Mouse (Mus musculus) lung, embryonic 15.5 days (tissue): ENCODE results near the gene Atp2b1. TPM values are rescaled to one million over a fixed set of nuclear protein-coding genes. Genes with fewer than 3 reads are reported as not detected.

Source experiments
- ATAC-seq: fragments of 200-750 bp; cut with Nextera tagmentation; 2 replicates; pipeline ENCODE4 v1.8.0; 2017; ENCODE audit warnings: moderate number of reproducible peaks, borderline replicate concordance; ENCODE audit not compliant: low FRiP score, low TSS enrichment; ENCODE audit errors: extremely low read depth
- H3K27ac ChIP-seq: fragments of 300-500 bp; sonication (generic); 2 replicates; pipeline ENCODE4 v1.5.1; 2015; ENCODE audit warnings: moderate library complexity, mild to moderate bottlenecking, inconsistent platforms
- H3K27me3 ChIP-seq: fragments of 300-500 bp; sonication (generic); 2 replicates; pipeline ENCODE4 v1.6.1; 2015; ENCODE audit warnings: inconsistent platforms
- H3K36me3 ChIP-seq: fragments of 300-500 bp; sonication (generic); 2 replicates; pipeline ENCODE4 v1.6.1; 2015; ENCODE audit warnings: inconsistent platforms
- H3K4me1 ChIP-seq: fragments of 300-500 bp; sonication (generic); 2 replicates; pipeline ENCODE4 v1.6.1; 2015; ENCODE audit warnings: inconsistent platforms
- H3K4me2 ChIP-seq: fragments of 300-500 bp; sonication (generic); 2 replicates; pipeline ENCODE4 v1.6.1; 2015; ENCODE audit warnings: inconsistent platforms, mild to moderate bottlenecking, moderate library complexity
- H3K4me3 ChIP-seq: fragments of 300-500 bp; sonication (generic); 2 replicates; pipeline ENCODE4 v1.5.1; 2015; ENCODE audit warnings: mild to moderate bottlenecking, inconsistent platforms
- H3K9ac ChIP-seq: fragments of 300-500 bp; sonication (generic); 2 replicates; pipeline ENCODE4 v1.6.1; 2015; ENCODE audit warnings: inconsistent platforms
- H3K9me3 ChIP-seq: fragments of 300-500 bp; sonication (generic); 2 replicates; pipeline ENCODE4 v1.6.1; 2016; ENCODE audit warnings: inconsistent platforms
- WGBS: fragments of 180-500 bp; shearing (Covaris S2); methylation state at CpG from one replicate; pipeline ENCODE4 v1.1.7; 2015; 5-methylcytosine and 5-hydroxymethylcytosine counted together
- polyA plus RNA-seq: library from polyadenylated mRNA; unstranded; fragments of >200 nt; fragmentation: Nextera tagmentation; extraction: Ambion mirVana; gene quantifications from 2 replicates; pipeline ENCODE4 v1.2.1, GENCODE M21; 2015

Atp2b1 gene
- polyA plus RNA-seq, 1 experiment from 2014 or later, result 199 TPM

- no peaks in the 10 kb centered on the region for H3K9me3 ChIP-seq
- no peak for ATAC-seq
- H3K27ac ChIP-seq, result no peak overlapping the region
- H3K36me3 ChIP-seq, result no peaks in the 10 kb centered on the region
- H3K4me1 ChIP-seq, result peaks cover 24% of the 10 kb centered on the region
- H3K9ac ChIP-seq, result no peak overlapping the region
- no peak overlapping the region for H3K4me2 ChIP-seq
- WGBS, result 39% methylated on average over 1 of the region's 1 CpGs
- H3K27me3 ChIP-seq, result no peaks in the 10 kb centered on the region
- no peak overlapping the region for H3K4me3 ChIP-seq
These were observed 35.5 kb downstream of the Atp2b1 start for GRCm38 (mm10) chr10:98949750-98950149.

- Histone ChIP-seq H3K4me2 (no peak overlapping the region), H3K27me3 (no peaks in the 10 kb centered on the region), H3K4me1 (peaks cover 24% of the 10 kb centered on the region), H3K9ac (no peak overlapping the region), H3K9me3 (no peaks in the 10 kb centered on the region), H3K27ac (no peak overlapping the region), H3K36me3 (no peaks in the 10 kb centered on the region), H3K4me3 (no peak overlapping the region)
- WGBS, result 68% methylated on average over 17 of the region's 17 CpGs
- no peak for ATAC-seq
These were observed 37.4 kb downstream of the Atp2b1 start for GRCm38 (mm10) chr10:98951286-98952270.

GRCm38 (mm10) chr10:98954230-98954993 is 40.2 kb downstream of the Atp2b1 start:
- WGBS, result 82% methylated on average over 12 of the region's 12 CpGs
- peaks cover 26% of the 10 kb centered on the region for H3K4me1 ChIP-seq
- no peak overlapping the region for H3K4me3 ChIP-seq
- H3K9ac ChIP-seq, result no peak overlapping the region
- H3K27me3 ChIP-seq, result no peaks in the 10 kb centered on the region
- H3K27ac ChIP-seq, result no peak overlapping the region
- H3K36me3 ChIP-seq, result no peaks in the 10 kb centered on the region
- no peak overlapping the region for H3K4me2 ChIP-seq
- no peak for ATAC-seq
- no peaks in the 10 kb centered on the region for H3K9me3 ChIP-seq

- H3K4me2 ChIP-seq, result no peak overlapping the region
- H3K4me3 ChIP-seq, result no peak overlapping the region
- H3K27me3 ChIP-seq, result no peaks in the 10 kb centered on the region
- peaks cover 20% of the 10 kb centered on the region for H3K4me1 ChIP-seq
- 93% methylated on average over 3 of the region's 3 CpGs for WGBS
- no peaks in the 10 kb centered on the region for H3K9me3 ChIP-seq
- H3K36me3 ChIP-seq, result no peaks in the 10 kb centered on the region
- H3K9ac ChIP-seq, result no peak overlapping the region
- no peak for ATAC-seq
- no peak overlapping the region for H3K27ac ChIP-seq
These were observed 41.9 kb downstream of the Atp2b1 start for GRCm38 (mm10) chr10:98956124-98956523.

GRCm38 (mm10) chr10:98958752-98959151 is 44.5 kb downstream of the Atp2b1 start:
- Histone ChIP-seq H3K4me3 (no peak overlapping the region), H3K4me1 (peaks cover 23% of the 10 kb centered on the region), H3K9ac (no peak overlapping the region), H3K36me3 (no peaks in the 10 kb centered on the region), H3K9me3 (no peaks in the 10 kb centered on the region), H3K27me3 (no peaks in the 10 kb centered on the region), H3K4me2 (no peak overlapping the region), H3K27ac (no peak overlapping the region)
- 56% methylated on average over 4 of the region's 4 CpGs for WGBS
- ATAC-seq, result no peak

- no peaks in the 10 kb centered on the region for H3K36me3 ChIP-seq
- H3K27ac ChIP-seq, result no peak overlapping the region
- H3K9me3 ChIP-seq, result no peaks in the 10 kb centered on the region
- peaks cover 23% of the 10 kb centered on the region for H3K4me1 ChIP-seq
- H3K4me2 ChIP-seq, result no peak overlapping the region
- WGBS, result 52% methylated on average over 6 of the region's 6 CpGs
- no peaks in the 10 kb centered on the region for H3K27me3 ChIP-seq
- H3K9ac ChIP-seq, result no peak overlapping the region
- ATAC-seq, result no peak
- no peak overlapping the region for H3K4me3 ChIP-seq
These were observed 45.2 kb downstream of the Atp2b1 start for GRCm38 (mm10) chr10:98959385-98959784.

GRCm38 (mm10) chr10:98960911-98961310 is 46.7 kb downstream of the Atp2b1 start:
- Histone ChIP-seq H3K27ac (no peak overlapping the region), H3K4me3 (no peak overlapping the region), H3K9me3 (no peaks in the 10 kb centered on the region), H3K36me3 (no peaks in the 10 kb centered on the region), H3K9ac (no peak overlapping the region), H3K4me1 (peaks cover 23% of the 10 kb centered on the region), H3K4me2 (no peak overlapping the region), H3K27me3 (no peaks in the 10 kb centered on the region)
- WGBS, result 29% methylated on average over 5 of the region's 5 CpGs
- ATAC-seq, result no peak

- ATAC-seq, result no peak
- H3K36me3 ChIP-seq, result no peaks in the 10 kb centered on the region
- no peaks in the 10 kb centered on the region for H3K9me3 ChIP-seq
- peaks cover 23% of the 10 kb centered on the region for H3K4me1 ChIP-seq
- H3K4me3 ChIP-seq, result no peak overlapping the region
- H3K27ac ChIP-seq, result no peak overlapping the region
- H3K4me2 ChIP-seq, result no peak overlapping the region
- no peak overlapping the region for H3K9ac ChIP-seq
- H3K27me3 ChIP-seq, result no peaks in the 10 kb centered on the region
- WGBS, result 71% methylated on average over 8 of the region's 8 CpGs
These were observed 47.9 kb downstream of the Atp2b1 start for GRCm38 (mm10) chr10:98962092-98962491.

GRCm38 (mm10) chr10:98966407-98967215 is 52.4 kb downstream of the Atp2b1 start:
- ATAC-seq, result peak; percentile 90; the same call in 1 of the 2 replicates
- H3K36me3 ChIP-seq, result peaks cover 15% of the 10 kb centered on the region
- H3K9ac ChIP-seq, result no peak overlapping the region
- H3K4me1 ChIP-seq, result peaks cover 1% of the 10 kb centered on the region; the same call in 1 of the 2 replicates
- H3K9me3 ChIP-seq, result no peaks in the 10 kb centered on the region
- H3K27me3 ChIP-seq, result no peaks in the 10 kb centered on the region
- H3K4me2 ChIP-seq, result no peak overlapping the region
- H3K4me3 ChIP-seq, result no peak overlapping the region
- 34% methylated on average over 13 of the region's 13 CpGs for WGBS
- H3K27ac ChIP-seq, result no peak overlapping the region

GRCm38 (mm10) chr10:98967240-98967891 is 53.2 kb downstream of the Atp2b1 start:
- 67% methylated on average over 15 of the region's 15 CpGs for WGBS

GRCm38 (mm10) chr10:98970917-98971316 is 56.7 kb downstream of the Atp2b1 start:
- Histone ChIP-seq H3K4me2 (no peak overlapping the region), H3K27ac (no peak overlapping the region), H3K27me3 (no peaks in the 10 kb centered on the region), H3K9ac (no peak overlapping the region), H3K36me3 (peaks cover 15% of the 10 kb centered on the region), H3K4me1 (peaks cover 8% of the 10 kb centered on the region), H3K4me3 (no peak overlapping the region), H3K9me3 (no peaks in the 10 kb centered on the region)
- no peak for ATAC-seq
- WGBS, result 91% methylated on average over 3 of the region's 3 CpGs

More at GRCm38 (mm10) chr10:98967240-98967891, 53.2 kb downstream of the Atp2b1 start:
- H3K27ac ChIP-seq, result no peak overlapping the region
- H3K4me3 ChIP-seq, result no peak overlapping the region
- H3K4me1 ChIP-seq, result no peaks in the 10 kb centered on the region; the same call in 1 of the 2 replicates
- no peak; the same call in 1 of the 2 replicates for ATAC-seq
- no peak overlapping the region for H3K9ac ChIP-seq
- no peaks in the 10 kb centered on the region for H3K9me3 ChIP-seq
- H3K27me3 ChIP-seq, result no peaks in the 10 kb centered on the region
- H3K36me3 ChIP-seq, result peaks cover 15% of the 10 kb centered on the region
- no peak overlapping the region for H3K4me2 ChIP-seq
